Mouse (Mus musculus) Patski (cell line): ENCODE results near the gene Snap25. TPM values are rescaled to one million over a fixed set of nuclear protein-coding genes. Genes with fewer than 3 reads are reported as not detected.

ENCODE experiments used
- ATAC-seq: fragments of 100-300 bp; one replicate; pipeline ENCODE4 v1.8.0; 2021
- CTCF ChIA-PET: fragments of 350-600 bp; sonication (Branson Sonifier 250); formaldehyde crosslinking; loops from one replicate; lab custom pipeline; 2022; ENCODE audit warnings: inconsistent platforms; lab: Charles Lee
- POLR2A ChIA-PET: fragments of 350-600 bp; sonication (Branson Sonifier 250); formaldehyde crosslinking; loops from one replicate; lab custom pipeline; 2022; ENCODE audit warnings: antibody characterized with exemption, inconsistent platforms; lab: Charles Lee
- DNase-seq: peaks from one replicate; pipeline ENCODE4 v3.0.0-alpha.2; 2011; ENCODE audit warnings: low read depth, low spot score
- H3K27me3 ChIP-seq: fragments of 371-371 bp; one replicate; pipeline ENCODE4 v1.5.1; 2021
- CTCF ChIP-seq: fragments of 100-300 bp; IDR thresholded peaks from one replicate; pipeline ENCODE4 v1.5.1; 2021
- in situ Hi-C: fragments of 300-500 bp; cut with MboI; formaldehyde crosslinking; loops from 3 replicates; pipeline ENCODE4 v1.11.1; 2018; ENCODE audit warnings: low pct_unique_long_range_greater_than_20kb, mixed read lengths
- polyA plus RNA-seq: library from polyadenylated mRNA; unstranded; gene quantifications from one replicate; pipeline ENCODE4 v1.2.3, GENCODE M21; 2021

Gene Snap25
- polyA plus RNA-seq, 1 experiment from 2014 or later: not detected

- TF ChIP-seq CTCF: no peak
- H3K27me3 ChIP-seq: peaks cover 5% of the 10 kb centered on the region
- ChIA-PET POLR2A (no interaction called here), CTCF (no interaction called here)
- ATAC-seq: no peak
- in situ Hi-C loops: no loop called here
- DNase-seq: no peak
Observed at GRCm38 (mm10) chr2:136712441-136713015, 725 bp upstream of the Snap25 start.

GRCm38 (mm10) chr2:136714008-136714411 is 757 bp downstream of the Snap25 start:
- ATAC-seq (peak; percentile 93), DNase-seq (peak; percentile 10)
- CTCF ChIA-PET: no interaction called here
- in situ Hi-C loops: no loop called here
- TF ChIP-seq CTCF: no peak
- POLR2A ChIA-PET: no interaction called here
- peaks cover 10% of the 10 kb centered on the region for H3K27me3 ChIP-seq

- in situ Hi-C loops: no loop called here
- ATAC-seq: no peak
- no peak for DNase-seq
- H3K27me3 ChIP-seq: peaks cover 13% of the 10 kb centered on the region
- no peak for TF ChIP-seq CTCF
- CTCF ChIA-PET: no interaction called here
- POLR2A ChIA-PET: no interaction called here
Observed at GRCm38 (mm10) chr2:136715531-136715930, 2.3 kb downstream of the Snap25 start.

GRCm38 (mm10) chr2:136716400-136716799 is 3.1 kb downstream of the Snap25 start:
- ChIA-PET CTCF (no interaction called here), POLR2A (no interaction called here)
- in situ Hi-C loops: no loop called here
- no peak for DNase-seq
- no peak for TF ChIP-seq CTCF
- peaks cover 13% of the 10 kb centered on the region for H3K27me3 ChIP-seq
- ATAC-seq: no peak

- TF ChIP-seq CTCF: peak; percentile 64
- ATAC-seq (no peak), DNase-seq (no peak)
- peaks cover 13% of the 10 kb centered on the region for H3K27me3 ChIP-seq
- in situ Hi-C loops: no loop called here
- POLR2A ChIA-PET: no interaction called here
- CTCF ChIA-PET: interaction anchor here (1.4 kb wide), 1 partner anchor 12 kb away, joined by 3 read pairs; no protein-coding TSS in a partner anchor
Observed at GRCm38 (mm10) chr2:136720235-136720634, 7.0 kb downstream of the Snap25 start.

- POLR2A ChIA-PET: no interaction called here
- peaks cover 3% of the 10 kb centered on the region for H3K27me3 ChIP-seq
- ATAC-seq (no peak), DNase-seq (no peak)
- CTCF ChIA-PET: interaction anchor here (1.1 kb wide), 1 partner anchor 16 kb away, joined by 3 read pairs; no protein-coding TSS in a partner anchor
- in situ Hi-C loops: no loop called here
- no peak for TF ChIP-seq CTCF
Observed at GRCm38 (mm10) chr2:136738260-136738659, 25.0 kb downstream of the Snap25 start.

- ChIA-PET CTCF (interaction anchor here (1.8 kb wide), 2 partner anchors 10 to 11 kb away, joined by 4 to 5 read pairs; no protein-coding TSS in a partner anchor), POLR2A (no interaction called here)
- in situ Hi-C loops: no loop called here
- no peak for TF ChIP-seq CTCF
- ATAC-seq: no peak
- no peak for DNase-seq
- peaks cover 11% of the 10 kb centered on the region for H3K27me3 ChIP-seq
Observed at GRCm38 (mm10) chr2:136742230-136742629, 29.0 kb downstream of the Snap25 start.

- H3K27me3 ChIP-seq: peaks cover 22% of the 10 kb centered on the region
- TF ChIP-seq CTCF: no peak
- CTCF ChIA-PET: interaction anchor here (1.0 kb wide), 1 partner anchor 11 kb away, joined by 3 read pairs; no protein-coding TSS in a partner anchor
- no peak for ATAC-seq
- in situ Hi-C loops: no loop called here
- DNase-seq: no peak
- POLR2A ChIA-PET: no interaction called here
Observed at GRCm38 (mm10) chr2:136744683-136745326, 31.6 kb downstream of the Snap25 start.

- peaks cover 22% of the 10 kb centered on the region for H3K27me3 ChIP-seq
- in situ Hi-C loops: no loop called here
- DNase-seq (no peak), ATAC-seq (no peak)
- POLR2A ChIA-PET: no interaction called here
- no peak for TF ChIP-seq CTCF
- CTCF ChIA-PET: interaction anchor here (1.0 kb wide), 1 partner anchor 12 kb away, joined by 3 read pairs; no protein-coding TSS in a partner anchor
Observed at GRCm38 (mm10) chr2:136745327-136745994, 32.2 kb downstream of the Snap25 start.

- in situ Hi-C loops: no loop called here
- no peak for TF ChIP-seq CTCF
- POLR2A ChIA-PET: no interaction called here
- DNase-seq: no peak
- no peak for ATAC-seq
- H3K27me3 ChIP-seq: peaks cover 32% of the 10 kb centered on the region
- CTCF ChIA-PET: interaction anchor here (1.1 to 1.2 kb wide), 2 partner anchors 12 to 15 kb away, joined by 3 to 4 read pairs; no protein-coding TSS in a partner anchor
Observed at GRCm38 (mm10) chr2:136753682-136754081, 40.4 kb downstream of the Snap25 start.
